Mouse (Mus musculus) liver, adult 2 months (tissue): ENCODE data around the gene Gm20388. TPM values are rescaled to one million over a fixed set of nuclear protein-coding genes. Genes with fewer than 3 reads are reported as not detected.

Experiments
- DNase-seq: peaks from one replicate; pipeline ENCODE4 v3.0.0-alpha.2; 2011; ENCODE audit warnings: low read depth, low spot score; ENCODE audit errors: extremely low read depth
- H3K27ac ChIP-seq: fragments of 200-500 bp; replicated peaks from 2 replicates; pipeline ENCODE4 v1.5.1; 2012; ENCODE audit warnings: low read depth, mild to moderate bottlenecking, control low read depth, inconsistent platforms, low read length; ENCODE audit not compliant: insufficient read depth
- H3K27me3 ChIP-seq: fragments of 200-500 bp; 2 replicates; pipeline ENCODE4 v1.6.1; 2012; ENCODE audit warnings: mild to moderate bottlenecking, moderate library complexity, low read length, inconsistent platforms; ENCODE audit not compliant: control insufficient read depth, insufficient read depth
- H3K36me3 ChIP-seq: fragments of 200-500 bp; 2 replicates; pipeline ENCODE4 v1.6.1; 2012; ENCODE audit warnings: low read length, inconsistent platforms; ENCODE audit not compliant: control insufficient read depth, insufficient read depth
- H3K4me1 ChIP-seq: fragments of 200-500 bp; 2 replicates; pipeline ENCODE4 v1.6.1; 2011; ENCODE audit warnings: low read length; ENCODE audit not compliant: control insufficient read depth, insufficient read depth
- H3K4me3 ChIP-seq: fragments of 200-500 bp; 2 replicates; pipeline ENCODE4 v1.5.1; 2011; ENCODE audit warnings: low read depth, mild to moderate bottlenecking, control low read depth, low read length, moderate library complexity; ENCODE audit not compliant: insufficient read depth
- H3K79me2 ChIP-seq: fragments of 200-500 bp; 2 replicates; pipeline ENCODE4 v1.6.1; 2012; ENCODE audit warnings: inconsistent platforms, mild to moderate bottlenecking, low read length, moderate library complexity; ENCODE audit not compliant: control insufficient read depth, insufficient read depth
- H3K9ac ChIP-seq: fragments of 200-500 bp; 2 replicates; pipeline ENCODE4 v1.6.1; 2012; ENCODE audit warnings: low read depth, mild to moderate bottlenecking, control low read depth, inconsistent platforms, low read length
- CTCF ChIP-seq: fragments of 200-500 bp; IDR thresholded peaks from 2 replicates; pipeline ENCODE4 v1.5.1; 2011; ENCODE audit warnings: low read depth, low read length, control low read depth
- POLR2A ChIP-seq: fragments of 200-500 bp; IDR thresholded peaks from 2 replicates; pipeline ENCODE4 v1.6.1; 2011; ENCODE audit warnings: low read length, control low read depth; ENCODE audit not compliant: insufficient read depth; ENCODE audit errors: extremely low read depth
- WGBS: fragments of 180-500 bp; shearing (Covaris S2); methylation state at CpG from one replicate; pipeline ENCODE4 v1.1.7; 2018; 5-methylcytosine and 5-hydroxymethylcytosine counted together
- polyA plus RNA-seq: library from polyadenylated mRNA; depleted of rRNA; stranded (reverse); fragments of >200 nt; gene quantifications from 2 replicates; pipeline ENCODE4 v1.2.3, GENCODE M21; 2012
- total RNA-seq: library from RNA; depleted of rRNA; stranded (reverse); fragments of >200 nt; gene quantifications from 2 replicates; pipeline ENCODE4 v1.2.3, GENCODE M21; 2014

Gene Gm20388
- total and polyA plus RNA-seq, 2 experiments: 6.4 to 19.9 TPM

DNA sequence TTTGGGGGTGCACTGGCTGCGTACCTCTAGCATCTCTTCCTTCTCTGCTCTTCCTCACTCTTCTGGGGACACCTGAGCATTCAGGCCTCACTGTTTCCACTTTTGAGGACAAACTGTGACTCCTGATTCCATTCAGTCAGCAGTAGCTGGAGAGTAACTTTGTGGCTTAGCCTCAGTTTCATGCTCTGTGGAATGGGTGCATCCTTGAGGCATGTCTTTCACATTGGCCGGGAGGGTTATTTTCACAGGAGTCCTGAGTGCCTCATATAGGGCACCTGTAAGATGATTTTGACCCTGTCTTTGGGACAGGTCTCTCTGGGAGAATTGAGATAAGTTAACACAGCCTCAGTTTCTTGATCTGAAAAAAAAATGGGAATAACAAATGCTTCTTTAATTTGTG is 1212.5 kb downstream of the Gm20388 start:
- 62% methylated on average over 2 of the region's 2 CpGs for WGBS

DNA sequence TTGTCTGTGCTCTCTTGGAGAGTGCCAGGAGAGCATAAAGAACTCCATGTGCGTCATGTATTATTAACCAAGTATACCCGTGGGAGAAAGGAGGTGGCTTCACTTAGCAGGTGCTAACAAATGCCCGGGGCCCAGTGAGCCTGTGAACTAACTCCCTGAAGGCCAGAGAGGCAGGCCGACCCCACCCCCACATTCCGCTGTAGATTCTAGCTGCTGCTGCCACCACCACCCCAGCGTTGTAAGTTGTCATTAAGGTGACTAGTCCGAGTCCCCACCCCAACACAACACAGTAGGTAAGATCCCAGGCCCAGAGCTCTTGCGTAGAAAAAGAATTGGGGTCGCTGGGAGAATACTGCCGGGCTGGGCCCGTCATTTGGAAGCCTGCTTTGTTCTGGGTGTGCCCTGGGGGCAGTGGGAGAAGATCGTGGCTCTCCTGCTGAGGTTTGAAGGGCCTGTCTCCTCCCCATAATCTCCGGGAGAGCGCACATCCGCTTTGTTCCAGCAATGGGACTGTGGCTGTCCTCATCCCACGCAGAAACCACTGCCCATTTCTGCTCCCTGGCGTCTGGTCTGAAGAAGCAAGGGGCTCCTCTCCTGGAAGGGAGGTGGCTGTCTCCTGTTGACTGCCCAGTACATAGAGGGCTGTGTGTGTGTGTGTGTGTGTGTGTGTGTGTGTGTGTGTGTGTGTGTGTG is 1214.1 kb downstream of the Gm20388 start:
- H3K27me3 ChIP-seq: peaks cover 32% of the 10 kb centered on the region
- H3K36me3 ChIP-seq: no peaks in the 10 kb centered on the region
- WGBS: 9% methylated on average over 17 of the region's 17 CpGs
- no peak overlapping the region for H3K9ac ChIP-seq
- H3K4me3 ChIP-seq: no peak overlapping the region
- TF ChIP-seq POLR2A (no peak), CTCF (no peak)
- no peaks in the 10 kb centered on the region for H3K79me2 ChIP-seq
- no peak for DNase-seq
- H3K27ac ChIP-seq: no peak overlapping the region
- no peaks in the 10 kb centered on the region for H3K4me1 ChIP-seq

More for the DNA sequence above, 1212.5 kb downstream of the Gm20388 start:
- Histone ChIP-seq H3K4me3 (no peak overlapping the region), H3K27ac (no peak overlapping the region), H3K4me1 (no peaks in the 10 kb centered on the region), H3K36me3 (no peaks in the 10 kb centered on the region), H3K9ac (no peak overlapping the region), H3K27me3 (peaks cover 24% of the 10 kb centered on the region), H3K79me2 (no peaks in the 10 kb centered on the region)
- no peak for DNase-seq
- no peak for TF ChIP-seq CTCF
- no peak for TF ChIP-seq POLR2A

DNA sequence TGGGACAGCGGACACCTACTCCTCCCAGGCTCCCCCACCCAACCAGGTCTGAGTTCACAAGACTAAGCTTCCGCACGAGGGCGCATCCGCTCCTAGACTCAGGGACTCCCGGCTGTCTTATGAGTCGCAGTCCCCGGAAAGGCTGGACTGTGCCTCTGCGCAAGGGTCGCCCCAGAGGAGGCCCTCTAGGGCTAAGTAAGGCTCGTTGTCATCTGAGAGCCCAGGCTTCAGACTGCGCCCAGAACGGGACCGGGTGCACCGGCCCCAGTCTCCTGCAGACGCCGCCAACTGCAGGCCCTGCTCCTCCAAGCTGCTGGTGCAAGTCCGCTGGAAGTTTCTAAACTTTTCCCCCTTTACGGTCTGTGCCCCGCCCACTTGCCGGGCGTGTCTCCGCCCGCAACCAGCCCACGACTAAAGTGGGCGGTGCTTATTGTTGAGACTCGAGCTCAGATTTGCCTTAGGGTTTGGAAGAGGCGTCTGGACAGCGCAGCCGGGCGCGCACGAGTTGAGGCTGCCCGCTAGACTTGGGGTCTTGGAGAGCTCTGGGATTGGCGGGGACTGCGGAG is 1214.8 kb downstream of the Gm20388 start:
- TF ChIP-seq POLR2A (no peak), CTCF (peak; percentile 41)
- WGBS: 4% methylated on average over 36 of the region's 36 CpGs
- no peaks in the 10 kb centered on the region for H3K36me3 ChIP-seq
- no peaks in the 10 kb centered on the region for H3K4me1 ChIP-seq
- H3K27ac ChIP-seq: no peak overlapping the region
- H3K4me3 ChIP-seq: peak overlapping the region; percentile 24; the same call in 1 of the 2 replicates
- no peaks in the 10 kb centered on the region for H3K79me2 ChIP-seq
- no peak overlapping the region for H3K9ac ChIP-seq
- DNase-seq: no peak
- peaks cover 31% of the 10 kb centered on the region for H3K27me3 ChIP-seq

DNA sequence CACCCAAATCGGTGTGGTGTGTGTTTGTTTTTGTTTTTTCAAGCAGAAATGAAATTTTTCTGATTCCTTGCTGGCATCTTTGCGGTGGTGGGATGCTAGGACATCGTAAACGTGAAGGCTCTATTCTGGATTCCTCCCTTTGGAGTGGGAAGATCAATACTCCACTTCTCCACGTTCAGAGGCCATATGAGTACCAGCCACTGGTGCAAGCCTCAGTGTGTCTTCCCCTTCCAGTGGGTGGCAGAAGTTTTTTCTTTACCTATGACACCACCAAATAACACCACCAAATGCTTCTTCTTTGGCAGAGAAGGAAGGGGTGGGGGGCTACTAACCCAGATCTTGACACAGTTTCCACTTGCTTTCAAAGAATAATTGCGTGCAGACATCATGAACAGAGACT is 1215.5 kb downstream of the Gm20388 start:
- 15% methylated on average over 6 of the region's 6 CpGs for WGBS
- Histone ChIP-seq H3K4me3 (no peak overlapping the region), H3K4me1 (no peaks in the 10 kb centered on the region), H3K9ac (no peak overlapping the region), H3K27ac (no peak overlapping the region), H3K36me3 (no peaks in the 10 kb centered on the region), H3K79me2 (no peaks in the 10 kb centered on the region), H3K27me3 (peaks cover 27% of the 10 kb centered on the region)
- DNase-seq: no peak
- TF ChIP-seq CTCF (no peak), POLR2A (no peak)

DNA sequence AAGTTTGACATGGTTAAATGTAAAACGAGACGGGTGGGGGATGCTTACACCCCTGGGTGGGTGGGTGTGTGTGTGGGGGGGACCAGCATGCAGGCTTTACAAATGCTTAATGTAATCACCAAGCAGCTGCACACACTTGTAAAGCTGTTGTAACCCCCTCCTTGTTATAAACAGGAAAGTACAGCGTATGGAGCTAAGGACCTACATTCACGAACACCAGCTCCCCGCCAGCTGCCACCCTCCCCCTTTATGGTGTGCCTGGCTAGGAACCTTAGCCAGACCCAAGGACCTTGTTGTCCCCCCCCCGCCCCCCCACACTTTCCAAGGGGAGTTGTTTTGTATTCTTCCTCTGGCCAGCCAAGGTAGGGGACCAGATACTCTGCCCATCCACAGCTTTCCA is 1216.1 kb downstream of the Gm20388 start:
- TF ChIP-seq CTCF: no peak
- TF ChIP-seq POLR2A: no peak
- peaks cover 27% of the 10 kb centered on the region for H3K27me3 ChIP-seq
- no peak for DNase-seq

GRCm38 (mm10) chr8:121127291-121127701 is 1216.7 kb downstream of the Gm20388 start:
- H3K79me2 ChIP-seq: no peaks in the 10 kb centered on the region
- WGBS: 7% methylated on average over 11 of the region's 11 CpGs
- no peak overlapping the region for H3K4me3 ChIP-seq
- no peak overlapping the region for H3K9ac ChIP-seq
- peaks cover 27% of the 10 kb centered on the region for H3K27me3 ChIP-seq
- TF ChIP-seq POLR2A (no peak), CTCF (no peak)
- H3K4me1 ChIP-seq: no peaks in the 10 kb centered on the region
- no peak overlapping the region for H3K27ac ChIP-seq
- no peak for DNase-seq
- no peaks in the 10 kb centered on the region for H3K36me3 ChIP-seq

More for the DNA sequence above, 1216.1 kb downstream of the Gm20388 start:
- H3K36me3 ChIP-seq: no peaks in the 10 kb centered on the region
- H3K9ac ChIP-seq: no peak overlapping the region
- no peaks in the 10 kb centered on the region for H3K4me1 ChIP-seq
- WGBS: 20% methylated on average over 6 of the region's 6 CpGs
- no peak overlapping the region for H3K27ac ChIP-seq
- H3K79me2 ChIP-seq: no peaks in the 10 kb centered on the region
- H3K4me3 ChIP-seq: no peak overlapping the region
